ENCODE assay signal across 17 mouse cellular contexts in genomic region chr12:106186501-106186900, GRCm38 (mm10).
DNase-seq lines count a peak whose midpoint lies in the region; ATAC-seq and TF ChIP-seq lines count a peak whose summit lies in the region.
"Had no signal": no experiment of that assay in that cellular context is flagged by ENCODE, and none has a peak within 500 bp of the region (broad histone marks: within the 10 kb centered on the region; RNA-seq: fewer than 3 reads in every experiment).

No protein-coding gene starts in this region.

- no peaks in the 10 kb centered on the region for H3K4me1 ChIP-seq in hindbrain, embryonic 12.5 days
- H3K4me1 ChIP-seq: heart, embryonic 12.5 days had no signal

- no peak overlapping the region for H3K4me3 ChIP-seq in layer of hippocampus, adult 2 months
- H3K4me3 ChIP-seq in hindbrain, embryonic 12.5 days = no peak overlapping the region
- H3K4me3 ChIP-seq: embryonic facial prominence, embryonic 12.5 days; heart, embryonic 12.5 days; hindbrain, embryonic 10.5 days; hindbrain, embryonic 15.5 days had no signal

- H3K9ac ChIP-seq in hindbrain, embryonic 12.5 days = no peak overlapping the region
- H3K9ac ChIP-seq: embryonic facial prominence, embryonic 12.5 days; heart, embryonic 12.5 days; hindbrain, embryonic 15.5 days had no signal

- H3K27ac ChIP-seq in layer of hippocampus, adult 2 months = peak overlapping the region; percentile 88
- no peak overlapping the region for H3K27ac ChIP-seq in hindbrain, embryonic 12.5 days
- H3K27ac ChIP-seq: embryonic facial prominence, embryonic 12.5 days; hindbrain, embryonic 10.5 days; hindbrain, embryonic 15.5 days had no signal

- no peak for ATAC-seq in hindbrain, embryonic 12.5 days (ENCODE audit: low FRiP score)
- ATAC-seq: intestine, embryonic 16.5 days had no signal

- WGBS in hindbrain, embryonic 12.5 days = 92% methylated on average over 10 of the region's 10 CpGs

- no peak for TF ChIP-seq CTCF in layer of hippocampus, adult 2 months (conservative IDR thresholded peaks at IDR 0.05)

- no peaks in the 10 kb centered on the region for H3K9me3 ChIP-seq in hindbrain, embryonic 12.5 days (replicated peaks)
- H3K9me3 ChIP-seq: embryonic facial prominence, embryonic 12.5 days; heart, embryonic 12.5 days; hindbrain, embryonic 10.5 days; hindbrain, embryonic 15.5 days had no signal

- DNase-seq in cerebellum, adult 11-12 months = peak; percentile 47
- no peak for DNase-seq in cerebellum, adult 8-10 months
- peak; percentile 25 to 33 for DNase-seq in cerebellum, postnatal 36 days
- DNase-seq in cerebellum, adult 9-10 months = no peak
- DNase-seq in layer of hippocampus, adult 2 months (ENCODE audit: low spot score in 2 of 2) = no peak
- DNase-seq in layer of hippocampus, postnatal 36 days = no peak
- DNase-seq: adrenal gland, adult 8-10 months; adrenal gland, postnatal 36 days; B cell, adult 2 months; gastrocnemius, postnatal 14 days; kidney, adult 8-10 months had no signal

- no peak overlapping the region for H3K4me2 ChIP-seq in hindbrain, embryonic 12.5 days (replicated peaks)
- H3K4me2 ChIP-seq: embryonic facial prominence, embryonic 12.5 days; heart, embryonic 12.5 days; hindbrain, embryonic 15.5 days had no signal

- H3K27me3 ChIP-seq in hindbrain, embryonic 12.5 days = no peaks in the 10 kb centered on the region
- H3K27me3 ChIP-seq: hindbrain, embryonic 15.5 days had no signal

- H3K36me3 ChIP-seq in hindbrain, embryonic 12.5 days = no peaks in the 10 kb centered on the region
- H3K36me3 ChIP-seq: embryonic facial prominence, embryonic 12.5 days; heart, embryonic 12.5 days; hindbrain, embryonic 10.5 days; hindbrain, embryonic 15.5 days had no signal

Comparison
In these comparisons a context has a peak if more than half of its experiments do, and no peak if none do; other contexts are left out.
1. DNase-seq: peak in cerebellum, adult 11-12 months (single experiment) and cerebellum, postnatal 36 days (2 of 2); none in cerebellum, adult 8-10 months (single experiment), cerebellum, adult 9-10 months (single experiment), layer of hippocampus, adult 2 months (0 of 2) and layer of hippocampus, postnatal 36 days (0 of 2).